ENCODE assay signal across 9 mouse cellular contexts in the genomic region with DNA sequence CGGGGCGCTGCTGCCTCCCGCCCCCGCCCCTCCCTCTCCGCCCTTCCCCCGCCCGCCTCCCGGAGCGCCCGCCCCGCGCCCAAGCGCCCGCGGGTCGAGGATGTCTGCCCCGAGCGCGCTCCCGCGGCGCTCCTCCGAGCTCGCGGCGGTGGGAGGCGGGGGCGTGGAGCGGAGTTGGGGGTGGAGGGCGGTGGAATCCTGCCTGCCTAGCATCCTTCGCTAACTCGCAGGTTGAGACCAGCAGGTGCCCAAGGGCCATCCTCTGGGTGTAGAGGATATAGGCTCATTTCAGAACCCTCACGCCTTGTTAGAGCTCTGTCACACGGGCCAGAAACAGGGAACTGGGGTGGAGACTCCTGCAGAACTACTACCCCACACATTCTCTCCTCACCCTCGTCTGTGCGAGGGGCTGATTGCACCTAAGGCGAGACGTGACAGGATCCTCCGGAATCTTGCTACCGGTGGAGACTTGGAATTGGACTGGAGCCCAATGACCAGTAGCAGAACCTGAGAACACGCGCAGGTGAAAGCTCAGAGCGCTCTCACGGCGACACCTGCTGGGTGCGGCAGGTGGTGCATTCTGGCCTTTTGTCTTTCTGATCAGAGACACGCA. TPM values are rescaled to one million over a fixed set of nuclear protein-coding genes. Genes with fewer than 3 reads are reported as not detected.
DNase-seq lines count a peak whose midpoint lies in the region; ATAC-seq lines count a peak whose summit lies in the region.
"Had no signal": no experiment of that assay in that cellular context is flagged by ENCODE, and none has a peak within 500 bp of the region (broad histone marks: within the 10 kb centered on the region; RNA-seq: fewer than 3 reads in every experiment).

No protein-coding gene starts in this region.

- DNase-seq in ZHBTc4 (ENCODE audit: low read depth, low spot score) = peak; percentile 89
- peak; percentile 94 for DNase-seq in cerebellum, adult 9-11 months
- DNase-seq in frontal cortex, postnatal 10 days (ENCODE audit: low spot score in 2 of 2) = peak; percentile 45 to 83
- DNase-seq in induced T-regulatory cell, adult 2 months (ENCODE audit: low read depth) = peak; percentile 62
- peak; percentile 85 to 88 for DNase-seq in left cerebral cortex, adult 18-20 months (ENCODE audit: low spot score in 2 of 2)
- DNase-seq in lung, postnatal 25 days (ENCODE audit: low spot score) = peak; percentile 70
- peak; percentile 85 to 89 for DNase-seq in right cerebral cortex, postnatal 10 days (ENCODE audit: low spot score in 2 of 2)

- ATAC-seq in activated CD4-positive, CD25-positive, alpha-beta regulatory T cell, adult 4 months = no peak

RNA-seq across cellular contexts. Expression of gene Wnt7a, which starts 0.3 kb away (rescaled TPM):
- total RNA-seq in left cerebral cortex, adult 18-20 months (2021) = 10 to 100 TPM; 13.8 to 13.9 TPM
- polyA plus RNA-seq in activated CD4-positive, CD25-positive, alpha-beta regulatory T cell, adult 4 months (2017; shearing (Covaris generic)) = not detected
- total RNA-seq: neutrophil, adult 5-6 weeks had no signal
